Mouse (Mus musculus) 3T3-L1 (cell line): Measurements from ENCODE around the gene AC170998.1.
A peak's percentile ranks its signal among the peaks of the same experiment; 100 is the strongest.
"Not testable (repeated sequence)": the region's sequence is repeated elsewhere in the genome, so short reads cannot be mapped to it uniquely, and the experiment has no call there.

Source experiments
- DNase-seq: peaks from one replicate; pipeline ENCODE4 v3.0.0-alpha.2; 2015; ENCODE audit warnings: low read depth, low spot score

Gene AC170998.1

DNA sequence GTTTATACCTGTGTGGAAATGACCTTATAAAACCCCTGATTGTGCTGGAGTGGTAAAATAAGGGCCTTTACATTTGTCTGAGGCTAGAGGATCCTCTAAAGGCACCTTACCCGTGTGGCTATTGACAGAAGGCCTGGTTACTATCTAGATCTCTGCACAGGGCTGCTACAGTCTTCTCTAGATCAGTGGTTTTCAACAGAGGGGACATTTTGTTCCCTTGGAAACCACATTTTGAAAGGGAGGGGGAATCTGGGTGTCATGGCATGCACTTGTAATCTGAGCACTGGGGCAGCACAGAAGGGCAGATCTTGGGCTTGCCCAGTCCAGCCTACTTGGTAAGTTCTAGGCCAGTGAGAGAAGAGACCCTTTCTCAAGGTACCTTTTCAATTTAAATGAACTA, 19.2 kb upstream of the AC170998.1 start:
- DNase-seq: peak; percentile 36

DNA sequence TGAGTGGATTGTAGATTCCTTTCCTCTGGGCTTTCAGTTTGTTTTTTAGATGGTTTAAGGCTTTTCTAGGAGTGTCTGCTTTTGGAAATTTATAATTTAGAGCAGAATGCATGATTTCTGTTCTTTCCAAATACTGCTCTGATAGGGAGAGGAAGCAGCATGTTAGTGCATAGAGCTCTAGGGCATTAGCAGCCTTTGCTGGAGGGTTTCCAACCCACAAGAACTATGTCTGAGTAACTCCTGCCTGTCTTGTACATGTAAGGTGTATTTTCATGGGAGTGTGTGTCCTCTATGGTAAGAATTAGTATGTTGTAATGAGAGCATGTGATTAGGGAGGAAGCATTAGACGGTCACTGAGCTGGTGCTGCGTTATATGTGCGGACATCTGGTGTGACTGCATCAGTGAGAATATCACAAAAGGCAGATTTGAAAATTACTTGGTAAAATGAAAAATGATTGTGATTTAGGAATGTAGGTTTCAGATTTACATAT, 18.7 kb upstream of the AC170998.1 start:
- peak; percentile 87 for DNase-seq

DNA sequence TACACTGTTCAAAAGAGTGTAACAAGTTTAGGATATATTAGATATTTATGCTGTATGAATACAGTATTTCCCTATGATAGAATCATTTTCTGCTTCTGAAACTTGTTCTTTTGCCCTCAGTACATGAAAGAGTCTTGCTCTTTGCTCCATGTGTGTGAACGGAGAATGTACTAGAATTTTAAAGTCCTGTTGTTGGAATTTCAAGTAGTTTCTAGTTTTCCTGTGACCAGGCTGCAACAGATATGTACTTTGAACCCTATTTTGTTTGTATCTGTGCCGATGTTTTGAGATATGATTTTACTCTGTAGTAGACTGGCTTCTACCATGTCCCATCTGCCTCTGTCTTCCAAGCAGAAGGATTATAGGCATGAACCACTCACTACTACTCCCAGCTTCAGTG, 18.1 kb upstream of the AC170998.1 start:
- DNase-seq: no peak

DNA sequence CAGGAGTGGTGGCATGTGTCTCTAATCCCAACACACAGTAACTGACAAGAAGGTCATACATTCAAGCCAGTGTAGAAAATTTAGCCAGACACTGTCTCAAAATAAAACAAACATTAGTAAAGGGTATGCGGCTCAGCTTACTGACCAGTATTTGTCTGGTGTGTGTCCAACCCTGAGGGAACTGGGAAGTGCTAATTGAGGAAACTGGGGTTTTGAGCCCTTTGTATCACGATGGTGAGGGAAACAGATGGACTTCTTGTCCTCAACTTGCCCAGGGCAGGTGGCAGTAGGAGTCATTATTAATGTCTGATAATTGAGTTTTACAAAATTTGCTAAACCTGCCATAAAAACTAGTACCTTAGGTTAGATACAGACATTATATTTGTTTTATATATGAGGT, 16.9 kb upstream of the AC170998.1 start:
- no peak for DNase-seq

DNA sequence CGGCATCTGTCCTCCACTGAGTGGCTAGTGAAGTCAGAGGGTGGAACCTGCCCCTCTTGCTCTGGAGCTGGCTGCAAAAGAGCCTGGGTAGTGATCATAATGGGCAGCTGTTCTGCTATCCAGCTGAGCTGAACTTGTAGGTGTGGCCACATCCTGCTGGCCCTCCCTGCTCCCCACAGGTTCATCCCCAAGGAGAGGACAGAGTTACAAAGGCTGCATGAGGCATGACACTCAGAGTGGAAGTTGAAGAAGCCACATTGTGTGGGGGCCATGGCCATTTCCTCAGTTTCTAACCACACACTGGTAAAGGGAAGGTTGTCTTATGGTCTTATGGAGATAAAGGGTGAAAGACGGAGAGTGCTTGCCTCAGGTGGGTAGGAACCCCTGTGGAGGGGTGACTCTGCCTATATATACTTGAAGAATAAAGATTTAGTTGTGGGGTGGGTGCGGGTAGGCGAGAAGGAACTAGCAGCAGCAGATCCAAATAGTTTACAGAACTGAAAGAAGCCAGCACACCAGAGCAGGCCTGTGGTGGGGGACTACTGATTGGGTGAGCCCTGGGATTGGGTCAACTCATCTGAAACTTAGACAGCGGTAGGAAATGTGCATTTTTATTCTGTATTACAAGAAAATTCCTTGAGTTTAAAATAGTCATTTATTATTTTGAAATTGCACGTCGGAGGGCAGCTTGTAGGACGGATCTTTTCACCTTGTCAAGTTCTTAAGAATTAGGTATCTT, 16.2 kb upstream of the AC170998.1 start:
- no peak for DNase-seq

DNA sequence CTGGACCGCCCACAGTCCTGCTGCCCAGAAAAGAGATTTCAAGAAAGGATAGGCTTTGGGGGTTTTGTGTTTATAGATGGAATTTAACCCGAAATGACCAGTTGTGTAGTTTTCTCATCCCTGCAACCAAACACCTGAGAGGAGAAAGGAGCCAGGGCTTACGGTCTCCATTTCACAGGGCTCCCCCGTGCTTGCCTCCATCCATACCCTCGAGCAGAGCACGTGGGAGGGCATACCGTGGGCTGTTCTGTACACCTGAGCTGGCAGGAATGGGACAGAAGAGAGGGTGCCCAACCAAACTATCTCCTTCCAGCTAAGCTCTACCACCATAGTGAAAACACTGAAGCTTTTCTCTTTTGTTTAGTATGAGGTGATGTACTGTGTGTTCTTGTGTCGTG, 15.6 kb upstream of the AC170998.1 start:
- DNase-seq: no peak

DNA sequence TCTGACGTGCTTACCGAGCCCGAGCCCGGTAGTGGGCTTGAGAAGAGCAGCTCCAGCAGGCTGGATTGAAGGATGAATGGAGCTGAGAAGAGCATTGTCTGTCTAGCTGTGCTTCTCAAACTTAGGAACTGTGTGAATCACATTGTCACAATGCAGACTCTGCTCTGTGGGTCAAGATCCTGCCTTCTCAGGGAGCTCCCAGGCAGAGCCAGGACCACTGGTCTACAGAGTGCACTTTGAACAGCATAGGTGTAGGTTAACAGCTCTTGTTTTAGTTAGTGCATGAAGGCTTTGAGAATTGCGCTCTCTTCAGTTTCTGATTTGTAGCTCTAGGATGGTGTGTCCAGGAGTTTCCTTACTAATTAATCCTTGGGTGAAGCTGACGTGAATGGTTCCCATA, 14.6 kb upstream of the AC170998.1 start:
- DNase-seq: no peak

DNA sequence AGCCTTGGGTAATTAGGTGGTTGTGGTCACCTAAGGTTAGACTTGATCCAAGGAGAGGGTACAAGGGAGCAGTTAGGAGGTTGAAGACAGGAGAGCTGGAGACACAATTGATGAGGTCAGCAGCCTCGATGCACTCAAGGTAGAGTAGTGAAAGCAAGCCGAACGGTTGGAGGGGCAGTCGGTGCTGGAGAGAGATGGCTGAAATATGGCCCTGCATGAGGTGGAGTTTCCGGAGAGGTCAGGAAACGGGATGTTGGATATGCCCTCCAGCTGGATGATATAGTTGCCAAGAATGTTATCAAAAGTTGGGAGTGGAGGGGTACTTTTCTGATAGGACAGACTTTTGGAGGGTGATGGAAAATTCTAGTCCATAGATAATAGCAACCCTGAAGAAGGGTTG, 13.6 kb upstream of the AC170998.1 start:
- DNase-seq: no peak

DNA sequence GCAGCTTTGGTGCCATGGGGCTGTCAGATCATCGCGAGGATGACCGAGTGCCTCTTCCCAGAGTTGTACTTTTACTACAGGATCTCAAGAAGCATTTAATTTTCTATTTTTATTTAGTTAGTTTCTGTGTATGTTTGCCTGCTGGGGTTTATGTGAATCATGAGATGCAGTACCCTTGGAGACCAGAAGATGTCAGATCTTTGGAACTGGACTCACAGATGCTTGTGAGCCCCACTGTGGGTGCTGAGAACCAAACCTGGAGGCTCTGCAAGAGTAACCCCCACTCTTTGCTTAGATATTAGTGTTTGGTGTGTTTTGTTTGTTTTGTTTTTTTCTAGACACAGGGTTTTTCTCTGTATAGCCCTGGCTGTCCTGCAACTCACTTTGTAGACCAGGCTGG, 11.9 kb upstream of the AC170998.1 start:
- peak; percentile 44 for DNase-seq

DNA sequence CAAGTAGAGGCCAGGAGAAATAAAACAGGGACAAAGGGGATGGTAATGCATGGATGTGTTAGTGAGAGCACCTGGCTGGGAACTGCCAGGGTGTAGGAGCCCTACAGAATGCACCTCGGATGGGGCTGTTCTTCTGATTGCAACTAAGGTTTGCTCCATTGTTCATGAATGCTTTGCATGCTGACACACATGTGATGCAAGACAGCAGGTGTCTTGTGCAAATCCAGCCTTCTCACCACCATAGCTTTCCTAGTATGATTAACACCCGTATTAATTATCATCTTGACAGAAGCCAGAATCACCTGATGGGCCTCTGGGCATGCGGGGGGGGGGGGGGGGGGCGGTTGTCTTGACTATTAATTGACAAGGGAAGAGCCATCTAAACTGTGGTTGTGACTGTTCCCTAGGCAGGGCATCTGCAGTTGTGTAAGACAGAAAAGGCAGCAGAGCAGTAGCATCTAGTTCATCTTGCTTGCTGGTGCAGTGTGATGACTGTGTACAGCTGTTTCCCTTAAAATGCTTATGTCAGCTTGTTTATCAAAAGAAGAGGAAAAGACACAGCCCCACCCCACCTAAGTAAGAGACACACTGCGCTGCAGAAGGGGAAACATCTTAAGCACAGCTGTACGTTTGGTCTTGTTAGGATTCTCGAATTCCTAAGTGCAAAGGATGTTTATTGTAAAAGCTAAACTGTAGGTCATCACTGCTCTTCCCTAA, 9.9 kb upstream of the AC170998.1 start:
- DNase-seq: no peak

- no peak for DNase-seq
Observed at GRCm38 (mm10) chr17:28717535-28717934, 8.3 kb upstream of the AC170998.1 start.

DNA sequence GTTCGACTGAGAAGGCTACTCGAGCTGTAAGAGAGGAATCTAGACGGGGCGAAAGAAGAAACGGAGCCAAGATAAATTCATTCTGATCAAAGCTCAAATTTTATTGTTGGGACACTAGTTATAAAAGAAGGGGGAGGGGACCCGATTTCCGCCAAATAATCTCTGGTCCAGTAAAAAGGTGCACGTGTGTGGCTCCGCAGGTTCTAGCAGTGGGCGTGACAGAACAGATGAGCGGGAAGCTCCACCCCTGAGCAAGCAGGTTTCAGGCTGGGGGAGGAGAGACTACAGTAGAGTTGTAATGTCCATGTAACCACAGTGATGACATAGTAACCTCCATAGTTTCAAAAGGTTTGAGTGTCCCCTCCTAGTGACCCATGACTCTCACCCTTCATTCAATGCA, 1.6 kb downstream of the AC170998.1 start:
- DNase-seq: not testable (repeated sequence)

GRCm38 (mm10) chr17:28735317-28736105, 9.6 kb downstream of the AC170998.1 start:
- DNase-seq: no peak

DNA sequence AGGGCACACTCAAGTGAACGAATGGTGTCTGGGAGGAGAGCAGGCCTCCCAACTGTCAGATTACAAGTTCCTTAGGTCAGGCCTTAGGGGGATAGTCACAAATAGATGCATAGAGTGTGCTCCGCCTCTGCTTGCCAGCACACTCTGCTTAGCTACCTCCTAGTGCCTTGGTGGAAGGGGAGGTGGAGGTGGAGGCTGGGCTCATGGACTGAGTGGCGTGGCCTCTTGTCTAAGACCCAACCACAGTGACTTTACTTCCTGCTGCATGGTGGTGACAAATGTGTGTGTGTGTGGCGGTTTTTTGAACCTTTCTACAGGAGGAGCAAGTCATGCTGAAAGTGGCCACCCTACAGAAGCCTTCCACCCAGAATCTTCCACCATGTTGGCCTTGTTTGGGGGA, 10.6 kb downstream of the AC170998.1 start:
- no peak for DNase-seq

DNA sequence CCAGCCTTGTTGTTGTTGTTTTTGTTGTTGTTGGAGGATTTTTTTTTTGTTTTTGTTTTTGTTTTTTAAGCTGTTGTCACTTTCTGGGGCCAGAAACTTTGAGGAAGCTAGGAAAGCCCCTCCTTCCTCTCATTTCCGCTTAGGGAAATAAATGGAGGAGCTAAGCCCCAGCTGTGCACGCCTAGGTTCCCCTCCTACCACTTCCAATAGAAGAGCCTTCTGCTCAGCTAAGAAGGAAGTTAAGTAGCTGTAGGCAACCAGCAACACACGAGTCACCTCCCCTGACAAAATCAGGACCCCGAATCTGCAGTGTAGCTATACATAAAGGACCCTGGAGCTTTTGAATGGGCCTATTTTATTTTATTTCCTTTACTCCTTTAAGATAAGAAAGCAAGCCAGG, 12.1 kb downstream of the AC170998.1 start:
- no peak for DNase-seq

- no peak for DNase-seq
Observed at GRCm38 (mm10) chr17:28739244-28739643, 13.4 kb downstream of the AC170998.1 start.

DNA sequence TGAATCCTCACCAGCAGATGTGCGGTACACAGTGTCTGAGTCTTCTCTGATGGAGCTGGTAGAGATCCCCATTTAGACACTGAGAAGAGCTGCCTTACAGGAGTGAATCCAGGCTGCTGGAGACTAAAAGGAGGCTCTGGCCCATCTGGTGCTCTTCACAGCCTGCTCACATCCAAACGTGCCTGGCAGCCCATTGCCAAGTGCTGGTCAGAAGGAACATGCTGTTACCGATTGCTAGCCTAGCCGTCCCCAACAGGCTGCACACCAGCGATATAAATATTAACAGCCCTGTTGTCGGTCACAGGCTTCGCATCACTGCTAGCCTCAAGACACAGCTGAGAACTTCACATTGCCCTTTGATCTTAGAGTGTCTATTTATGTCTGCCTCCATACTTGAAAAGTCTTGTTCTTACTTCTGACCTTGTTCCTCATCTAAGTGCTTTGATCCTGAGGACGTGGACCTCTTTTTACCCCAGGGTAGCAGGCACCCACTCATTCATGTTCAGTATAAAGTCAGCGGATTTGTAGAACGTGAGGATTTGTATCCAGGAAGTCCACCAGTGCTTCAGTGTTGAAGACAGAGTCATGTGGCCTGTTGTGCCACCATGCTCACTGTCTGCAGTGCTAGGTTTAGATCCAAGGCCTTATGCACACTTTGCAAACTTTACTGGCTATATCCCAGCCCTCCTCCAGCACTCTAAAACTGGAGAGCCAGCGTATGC, 17.4 kb downstream of the AC170998.1 start:
- no peak for DNase-seq

GRCm38 (mm10) chr17:28743916-28744315, 18.0 kb downstream of the AC170998.1 start:
- DNase-seq: peak; percentile 53

- DNase-seq: no peak
Observed at GRCm38 (mm10) chr17:28745773-28746172, 19.9 kb downstream of the AC170998.1 start.

DNA sequence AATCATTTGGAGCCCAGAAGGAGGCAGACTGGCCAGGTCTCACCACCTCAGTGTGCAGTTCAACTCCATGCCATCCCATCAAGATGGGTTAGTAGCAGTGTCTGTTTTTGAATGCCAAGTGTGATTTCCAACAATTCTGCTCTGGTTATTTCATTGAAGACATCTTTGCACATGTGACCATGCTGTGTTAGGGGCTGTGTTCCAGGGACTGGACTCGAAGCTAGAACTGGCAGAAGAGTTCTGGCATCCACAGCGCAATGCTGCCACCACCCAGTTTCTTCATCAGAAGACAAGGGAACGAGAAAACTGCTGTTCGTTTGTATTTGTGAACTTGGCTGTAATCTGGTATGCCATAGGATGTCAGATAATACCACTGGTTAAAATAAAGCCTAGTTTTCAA, 22.1 kb downstream of the AC170998.1 start:
- DNase-seq: no peak

- DNase-seq: peak; percentile 80
Observed at GRCm38 (mm10) chr17:28750580-28750979, 24.7 kb downstream of the AC170998.1 start.

GRCm38 (mm10) chr17:28756447-28756846, 30.6 kb downstream of the AC170998.1 start:
- no peak for DNase-seq
